Mouse (Mus musculus): ENCODE results near the gene Slc4a5.

- TF ChIP-seq CTCF (IDR thresholded peaks at IDR 0.05; ENCODE audit: low read depth) (no peak), EP300 (IDR thresholded peaks at IDR 0.05; ENCODE audit: low read depth) (no peak)
These were observed 128.3 kb downstream of the Slc4a5 start for GRCm38 (mm10) chr6:83347916-83348315.
